Mouse (Mus musculus) lung, adult 2 months (tissue): Measurements from ENCODE around the gene Grb2.

Experiments used
- CTCF ChIP-seq: fragments of 200-500 bp; IDR thresholded peaks from 2 replicates; pipeline ENCODE4 v1.5.1; 2011; ENCODE audit warnings: mild to moderate bottlenecking, low read length, control low read depth; ENCODE audit not compliant: insufficient read depth
- POLR2A ChIP-seq: fragments of 200-500 bp; IDR thresholded peaks from 2 replicates; pipeline ENCODE4 v1.6.1; 2011; ENCODE audit warnings: low read depth, mild to moderate bottlenecking, control low read depth, low read length, borderline replicate concordance; ENCODE audit errors: extremely low read depth

DNA sequence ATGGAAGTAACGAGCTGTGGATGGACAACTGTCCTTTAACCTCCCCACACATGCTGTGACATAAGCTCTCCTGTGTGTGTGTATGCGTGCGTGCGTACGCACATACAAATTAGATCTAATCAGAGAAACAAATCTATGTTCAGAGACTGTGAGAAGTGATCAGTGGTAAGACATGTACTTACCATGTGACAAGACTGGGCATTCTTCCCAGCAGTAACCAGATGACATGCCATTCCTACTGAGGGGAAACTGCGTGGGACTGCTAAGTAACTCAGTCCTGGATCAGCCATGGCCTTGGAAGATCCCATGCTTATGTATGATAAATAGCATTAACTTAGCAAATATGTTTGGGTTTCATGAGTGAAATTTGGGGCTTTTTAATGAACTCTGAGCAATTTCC lies 23.5 kb downstream of the Grb2 start:
- no peak for TF ChIP-seq POLR2A
- TF ChIP-seq CTCF = no peak
